Mouse (Mus musculus) small intestine, adult 2 months (tissue): Measurements from ENCODE around the gene Lama5. TPM values are rescaled to one million over a fixed set of nuclear protein-coding genes. Genes with fewer than 3 reads are reported as not detected.

Experiments
- H3K27ac ChIP-seq: fragments of 200-500 bp; 2 replicates; pipeline ENCODE4 v1.5.1; 2012; ENCODE audit warnings: low read depth, low read length, control low read depth, inconsistent platforms; ENCODE audit not compliant: insufficient read depth
- H3K27me3 ChIP-seq: fragments of 200-500 bp; 2 replicates; pipeline ENCODE4 v1.6.1; 2012; ENCODE audit warnings: mild to moderate bottlenecking, moderate library complexity, low read length, inconsistent platforms; ENCODE audit not compliant: control insufficient read depth, insufficient read depth
- H3K36me3 ChIP-seq: fragments of 200-500 bp; 2 replicates; pipeline ENCODE4 v1.6.1; 2012; ENCODE audit warnings: mild to moderate bottlenecking, low read length, control low read depth, inconsistent platforms; ENCODE audit not compliant: control insufficient read depth, insufficient read depth
- H3K4me1 ChIP-seq: fragments of 200-500 bp; 2 replicates; pipeline ENCODE4 v1.6.1; 2012; ENCODE audit warnings: low read length, inconsistent platforms, mixed read lengths; ENCODE audit not compliant: control insufficient read depth, insufficient read depth, insufficient read length
- H3K4me3 ChIP-seq: fragments of 200-500 bp; 2 replicates; pipeline ENCODE4 v1.5.1; 2012; ENCODE audit warnings: low read depth, mild to moderate bottlenecking, control low read depth, inconsistent platforms, low read length, moderate library complexity
- CTCF ChIP-seq: fragments of 200-500 bp; IDR thresholded peaks from 2 replicates; pipeline ENCODE4 v1.5.1; 2012; ENCODE audit warnings: low read depth, mild to moderate bottlenecking, control low read depth, inconsistent platforms, low read length, moderate library complexity, mixed read lengths; ENCODE audit not compliant: insufficient replicate concordance, insufficient read length; ENCODE audit errors: extremely low read depth
- POLR2A ChIP-seq: fragments of 200-500 bp; IDR thresholded peaks from 2 replicates; pipeline ENCODE4 v1.6.1; 2012; ENCODE audit warnings: low read depth, mild to moderate bottlenecking, control low read depth, inconsistent platforms, low read length, moderate library complexity
- WGBS: fragments of 180-500 bp; shearing (Covaris S2); methylation state at CpG from one replicate; pipeline ENCODE4 v1.1.7; 2018; 5-methylcytosine and 5-hydroxymethylcytosine counted together
- polyA plus RNA-seq: library from polyadenylated mRNA; depleted of rRNA; stranded (reverse); fragments of >200 nt; gene quantifications from 2 replicates; pipeline ENCODE4 v1.2.3, GENCODE M21; 2012

Gene Lama5
- polyA plus RNA-seq, 1 experiment: 41.7 TPM

GRCm38 (mm10) chr2:180236500-180236899 is 10.8 kb upstream of the Lama5 start:
- H3K27ac ChIP-seq: no peak overlapping the region
- no peaks in the 10 kb centered on the region for H3K27me3 ChIP-seq
- H3K4me1 ChIP-seq: peaks cover 2% of the 10 kb centered on the region
- 45% methylated on average over 3 of the region's 3 CpGs for WGBS
- TF ChIP-seq CTCF: no peak
- TF ChIP-seq POLR2A: no peak
- H3K4me3 ChIP-seq: no peak overlapping the region
- no peaks in the 10 kb centered on the region for H3K36me3 ChIP-seq

- Histone ChIP-seq H3K27ac (no peak overlapping the region), H3K4me1 (peaks cover 2% of the 10 kb centered on the region), H3K36me3 (no peaks in the 10 kb centered on the region), H3K4me3 (no peak overlapping the region), H3K27me3 (no peaks in the 10 kb centered on the region)
- WGBS: 82% methylated on average over 4 of the region's 4 CpGs
- TF ChIP-seq CTCF (no peak), POLR2A (no peak)
Observed at GRCm38 (mm10) chr2:180235788-180236187, 10.1 kb upstream of the Lama5 start.

GRCm38 (mm10) chr2:180234980-180235379 is 9.3 kb upstream of the Lama5 start:
- Histone ChIP-seq H3K4me1 (peaks cover 2% of the 10 kb centered on the region), H3K4me3 (no peak overlapping the region), H3K27me3 (no peaks in the 10 kb centered on the region), H3K36me3 (no peaks in the 10 kb centered on the region), H3K27ac (no peak overlapping the region)
- WGBS: 47% methylated on average over 6 of the region's 6 CpGs
- TF ChIP-seq CTCF (no peak), POLR2A (no peak)

- 86% methylated on average over 8 of the region's 8 CpGs for WGBS
- peaks cover 2% of the 10 kb centered on the region for H3K4me1 ChIP-seq
- no peaks in the 10 kb centered on the region for H3K27me3 ChIP-seq
- H3K36me3 ChIP-seq: no peaks in the 10 kb centered on the region
- no peak for TF ChIP-seq CTCF
- no peak for TF ChIP-seq POLR2A
- H3K27ac ChIP-seq: 0 out of 2 replicates have a peak overlapping the region, but pooled peaks have one; percentile 21
- H3K4me3 ChIP-seq: no peak overlapping the region
Observed at GRCm38 (mm10) chr2:180234353-180234752, 8.7 kb upstream of the Lama5 start.

- H3K27ac ChIP-seq: no peak overlapping the region
- 82% methylated on average over 7 of the region's 7 CpGs for WGBS
Observed at GRCm38 (mm10) chr2:180233101-180233904, 7.6 kb upstream of the Lama5 start.

GRCm38 (mm10) chr2:180230482-180230881 is 4.8 kb upstream of the Lama5 start:
- TF ChIP-seq CTCF (no peak), POLR2A (no peak)
- Histone ChIP-seq H3K4me3 (no peak overlapping the region), H3K27me3 (peaks cover 2% of the 10 kb centered on the region; the same call in 1 of the 2 replicates), H3K36me3 (no peaks in the 10 kb centered on the region), H3K4me1 (peaks cover 23% of the 10 kb centered on the region), H3K27ac (0 out of 2 replicates have a peak overlapping the region, but pooled peaks have one; percentile 18)
- 87% methylated on average over 4 of the region's 4 CpGs for WGBS

More at GRCm38 (mm10) chr2:180233101-180233904, 7.6 kb upstream of the Lama5 start:
- Histone ChIP-seq H3K4me3 (no peak overlapping the region), H3K4me1 (peaks cover 4% of the 10 kb centered on the region), H3K36me3 (no peaks in the 10 kb centered on the region), H3K27me3 (no peaks in the 10 kb centered on the region)
- TF ChIP-seq POLR2A (no peak), CTCF (no peak)

- Histone ChIP-seq H3K27ac (peak overlapping the region; percentile 13; the same call in 1 of the 2 replicates), H3K36me3 (no peaks in the 10 kb centered on the region), H3K4me1 (peaks cover 21% of the 10 kb centered on the region), H3K27me3 (peaks cover 11% of the 10 kb centered on the region), H3K4me3 (no peak overlapping the region)
- TF ChIP-seq POLR2A (no peak), CTCF (no peak)
- 70% methylated on average over 3 of the region's 3 CpGs for WGBS
Observed at GRCm38 (mm10) chr2:180229129-180229528, 3.5 kb upstream of the Lama5 start.
